Mouse (Mus musculus) erythroblast, adult 5-6 weeks (primary cell): ENCODE measurements around the gene Gm17402. TPM values are rescaled to one million over a fixed set of nuclear protein-coding genes. Genes with fewer than 3 reads are reported as not detected.
A peak's percentile ranks its signal among the peaks of the same experiment; 100 is the strongest.

ENCODE experiments used
- ATAC-seq: replicated peaks from 2 replicates; pipeline ENCODE4 v1.8.0; 2016; ENCODE audit warnings: moderate number of reproducible peaks, mild to moderate bottlenecking, moderate TSS enrichment, inconsistent platforms; ENCODE audit not compliant: poor library complexity, low FRiP score, severe bottlenecking
- total RNA-seq, 2 experiments: library from RNA; stranded (forward) in 1 of 2; stranded (reverse) in 1 of 2; fragments of 150-400 nt in 1 of 2; fragments of 200-764, 138-1000 nt in 1 of 2; gene quantifications; 2 replicates each; pipeline versions ENCODE4 v1.2.3 to v1.2.4; 2015 to 2017; ENCODE audit warnings: low replicate concordance in 2 of 2

Gm17402 gene
- total RNA-seq (2015; ENCODE audit: low replicate concordance) (not detected in 2 replicates), total RNA-seq (2017; ENCODE audit: low replicate concordance) (not detected in 2 replicates)

DNA sequence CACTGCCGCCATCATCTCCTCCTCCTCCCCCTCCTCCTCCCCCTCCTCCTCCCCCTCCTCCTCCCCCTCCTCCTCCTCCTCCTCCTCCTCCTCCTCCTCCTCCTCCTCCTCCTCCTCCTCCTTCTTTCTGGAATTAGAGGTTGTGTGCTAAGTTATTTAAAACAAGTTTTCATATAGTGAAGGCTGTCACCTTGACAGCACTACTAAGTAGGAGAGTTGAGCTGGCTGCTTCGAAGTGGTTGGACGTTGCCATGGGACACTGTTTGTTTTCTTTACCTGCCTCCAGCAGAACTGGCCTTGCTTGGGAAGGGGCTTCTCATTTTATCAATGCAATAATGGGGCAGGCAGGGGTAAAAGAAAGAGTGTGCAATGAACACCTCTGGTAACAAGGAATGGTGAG is at the start of gene Gm17402:
Gm17402 (minus strand) TSS at position 101 of the 400 bp plus-strand sequence.
- no peak for ATAC-seq

DNA sequence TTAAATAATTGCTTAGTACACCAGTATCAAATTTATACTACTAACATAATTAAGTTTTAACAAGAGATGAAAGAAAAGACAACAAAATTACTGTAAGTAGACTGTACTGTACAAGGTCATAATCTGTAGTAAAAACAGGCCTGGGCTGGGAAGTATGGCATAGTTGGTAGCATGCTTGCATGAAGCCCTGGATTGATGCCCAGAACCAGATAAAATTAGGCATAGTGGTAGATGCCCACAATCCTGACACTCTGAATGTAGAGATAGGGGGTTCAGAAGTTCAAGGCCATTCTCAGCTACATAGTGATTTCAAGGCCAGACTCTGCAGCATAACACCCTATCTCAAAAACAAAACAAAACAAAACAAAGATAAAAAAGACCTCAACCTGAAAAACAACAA is 3.3 kb upstream of the Gm17402 start:
- ATAC-seq: no peak

DNA sequence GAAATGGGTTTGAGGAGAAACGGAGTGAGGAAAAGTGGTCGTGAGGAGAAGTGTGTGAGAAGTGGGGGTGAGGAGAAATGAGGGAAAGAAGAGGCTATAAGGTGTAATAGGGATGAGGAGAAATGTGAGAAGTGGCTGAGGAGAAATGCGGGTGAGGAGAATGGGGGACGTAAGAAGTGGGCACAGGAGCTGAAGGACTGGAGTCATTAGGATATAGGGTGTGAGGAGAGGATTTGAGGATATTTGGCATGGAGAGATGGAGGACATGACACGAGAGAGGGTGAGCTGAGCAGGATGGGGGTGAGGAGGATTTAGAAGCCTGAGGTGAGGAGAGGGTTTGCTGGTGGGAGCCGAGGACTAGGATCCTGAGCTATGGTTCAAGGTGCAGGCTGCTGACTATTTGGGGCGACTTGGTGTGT is 594 bp downstream of the Gm17402 start:
- ATAC-seq: no peak

DNA sequence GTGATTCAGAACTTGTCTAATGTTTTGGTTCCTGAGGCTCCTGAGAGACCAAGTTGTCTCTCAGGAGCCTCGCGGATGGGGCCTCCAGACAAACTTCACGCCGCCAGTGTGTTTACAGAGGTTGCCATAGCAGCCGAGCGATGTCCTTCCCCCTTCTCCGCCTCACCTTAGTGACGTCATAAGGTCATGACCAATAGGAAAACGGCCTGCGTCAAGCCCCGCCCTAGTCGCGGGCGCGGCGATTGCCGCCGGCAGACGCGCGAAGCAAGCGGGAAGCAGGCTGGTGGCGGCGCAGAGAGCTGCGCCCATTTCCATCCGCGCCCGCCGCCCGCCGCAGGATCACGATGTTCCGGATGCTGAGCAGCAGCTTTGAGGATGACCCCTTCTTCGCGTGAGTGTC is 1.1 kb downstream of the Gm17402 start, which contains the start of gene Mlf1:
Mlf1 (plus strand) TSS at position 226 of the 400 bp plus-strand sequence.
- peak; percentile 57 for ATAC-seq

DNA sequence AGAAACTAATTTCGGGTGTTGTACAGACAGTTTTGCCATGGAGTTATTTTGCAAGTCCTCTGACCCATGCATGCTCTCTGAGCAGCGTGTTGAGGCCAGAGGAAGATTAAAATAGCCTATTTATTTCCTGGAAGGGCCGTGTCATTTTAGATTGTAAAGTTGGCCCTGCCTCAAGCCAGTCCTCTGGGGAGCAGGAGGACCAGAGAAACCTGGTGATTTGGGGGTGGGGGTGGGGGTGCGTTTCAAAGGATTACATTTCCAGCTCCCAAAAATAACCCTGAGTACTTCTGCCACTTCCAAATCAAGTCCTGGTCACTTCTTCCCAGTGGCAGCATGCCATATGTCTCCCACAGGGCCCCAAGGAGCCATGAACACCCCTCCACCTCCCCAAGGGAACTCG is 2.2 kb downstream of the Gm17402 start:
- no peak for ATAC-seq

DNA sequence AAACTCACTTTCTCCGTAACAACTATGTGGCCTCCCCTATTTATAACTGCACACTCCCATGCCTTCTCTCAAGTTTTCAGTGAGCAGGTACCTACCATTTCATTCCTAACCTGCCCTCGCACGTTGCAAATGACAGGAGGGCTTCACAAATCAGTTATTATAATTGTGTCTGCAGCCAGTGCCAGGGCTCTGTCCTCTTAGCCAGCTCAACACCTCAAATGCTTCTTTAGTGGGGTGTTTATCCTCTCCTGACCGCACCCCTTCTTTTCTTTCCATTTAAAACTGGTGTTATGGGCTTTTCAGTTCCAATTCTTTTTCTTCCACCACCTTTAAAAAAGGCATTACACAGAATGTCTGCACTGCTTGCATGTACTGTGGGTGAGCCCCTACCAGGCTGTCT is 2.8 kb downstream of the Gm17402 start:
- ATAC-seq: no peak

DNA sequence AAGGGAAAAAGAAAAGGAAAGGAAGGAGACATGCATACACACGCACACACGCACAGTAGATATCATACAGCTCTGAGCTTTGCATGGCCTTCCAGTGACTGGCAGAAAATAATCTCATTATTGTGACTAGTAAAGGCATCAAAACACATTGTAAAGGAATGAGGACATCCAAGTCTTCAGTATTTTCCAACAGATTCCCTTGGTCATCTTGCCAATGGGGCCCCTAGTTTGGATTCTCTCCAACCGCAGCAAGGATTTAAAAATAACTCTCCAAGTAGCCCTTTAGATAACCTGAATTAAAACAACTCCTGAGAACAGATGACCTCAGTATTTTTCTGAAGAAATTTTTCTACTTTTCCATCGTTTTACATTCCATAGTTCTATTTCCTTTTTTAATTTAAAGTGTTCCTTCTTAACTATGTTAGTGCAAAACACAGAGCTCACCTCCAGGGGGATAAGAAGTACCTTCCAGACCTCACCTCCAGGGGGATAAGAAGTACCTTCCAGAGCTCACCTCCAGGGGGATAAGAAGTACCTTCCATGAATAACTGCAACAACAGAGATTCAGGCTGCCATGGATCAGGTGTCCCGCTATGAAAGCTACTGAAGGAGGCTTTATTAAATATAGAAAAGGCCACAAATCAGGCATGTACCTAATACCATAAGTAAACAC is 5.4 kb downstream of the Gm17402 start:
- no peak for ATAC-seq

DNA sequence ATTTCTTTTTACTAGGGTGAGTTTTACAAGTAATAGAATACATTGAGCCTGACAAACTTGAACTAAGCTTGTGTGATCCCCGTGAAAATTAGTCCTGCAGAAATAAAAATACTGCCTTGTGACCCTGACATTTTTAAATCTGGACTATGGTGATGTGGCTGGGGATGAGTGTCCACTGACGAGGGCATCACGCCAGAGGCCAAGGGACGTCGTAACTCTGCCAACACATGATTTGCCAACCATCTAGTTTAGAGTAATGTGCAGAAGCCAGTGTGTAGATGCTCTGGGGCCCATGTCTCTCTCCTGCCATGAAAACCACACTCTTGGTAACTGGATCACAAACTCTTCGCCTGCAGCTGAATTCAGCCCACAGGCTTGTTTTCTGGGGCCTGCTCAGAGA is 7.5 kb downstream of the Gm17402 start:
- no peak for ATAC-seq

DNA sequence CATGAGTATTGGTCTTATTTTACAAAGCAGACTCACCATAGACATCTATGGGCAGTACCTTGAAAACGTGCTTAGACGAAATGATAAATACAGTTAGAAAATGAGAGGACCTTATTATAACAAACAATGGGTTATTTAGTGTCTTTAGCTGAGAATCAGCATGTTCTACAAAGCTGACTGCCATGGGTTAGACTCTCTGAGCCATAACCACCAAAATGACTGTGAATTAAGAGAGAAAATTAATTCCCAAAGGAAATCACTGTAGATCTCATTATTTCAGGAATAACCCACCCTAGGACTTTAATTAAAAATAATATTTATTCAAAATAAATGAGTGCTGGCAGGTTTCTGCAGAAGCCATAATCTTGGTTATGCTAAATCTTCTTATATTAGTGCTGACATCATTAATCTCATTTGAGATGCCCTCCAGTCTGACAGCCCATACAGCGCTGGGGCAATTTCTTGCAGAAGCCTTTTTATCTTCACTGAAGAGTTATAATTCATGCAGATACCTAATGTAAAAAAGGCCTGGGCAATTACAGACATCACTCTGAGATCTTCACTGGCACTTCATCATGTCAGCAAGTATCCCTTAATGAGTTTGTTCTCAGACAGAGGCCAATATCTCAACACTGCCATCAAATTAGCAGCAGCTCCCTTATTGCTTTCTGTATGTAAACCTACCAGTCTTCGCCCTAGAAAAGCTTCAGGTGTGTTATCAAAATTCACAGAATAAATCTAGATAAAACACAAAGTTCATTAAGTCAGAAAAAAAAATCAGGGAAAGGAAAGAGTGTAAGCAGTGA is 8.7 kb downstream of the Gm17402 start:
- ATAC-seq: no peak

DNA sequence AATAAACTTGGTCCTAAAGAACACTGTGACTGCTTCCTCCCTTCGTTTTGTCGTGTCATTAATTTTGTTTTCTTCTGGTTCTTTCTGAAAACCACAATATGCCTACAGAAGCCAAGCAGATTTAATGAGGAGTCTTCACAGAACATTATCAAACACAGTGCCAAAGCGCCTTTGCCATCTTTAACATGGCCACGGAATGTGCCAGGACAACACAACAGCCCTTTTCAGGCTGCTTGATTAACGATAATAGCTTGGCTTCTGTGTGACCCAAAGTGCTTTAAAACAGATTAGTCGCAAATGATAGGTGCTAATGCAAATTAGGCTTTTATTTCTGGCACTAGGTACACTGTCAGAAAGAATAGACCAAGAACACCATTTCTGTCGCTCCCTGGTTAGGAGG is 16.6 kb downstream of the Gm17402 start:
- no peak for ATAC-seq

DNA sequence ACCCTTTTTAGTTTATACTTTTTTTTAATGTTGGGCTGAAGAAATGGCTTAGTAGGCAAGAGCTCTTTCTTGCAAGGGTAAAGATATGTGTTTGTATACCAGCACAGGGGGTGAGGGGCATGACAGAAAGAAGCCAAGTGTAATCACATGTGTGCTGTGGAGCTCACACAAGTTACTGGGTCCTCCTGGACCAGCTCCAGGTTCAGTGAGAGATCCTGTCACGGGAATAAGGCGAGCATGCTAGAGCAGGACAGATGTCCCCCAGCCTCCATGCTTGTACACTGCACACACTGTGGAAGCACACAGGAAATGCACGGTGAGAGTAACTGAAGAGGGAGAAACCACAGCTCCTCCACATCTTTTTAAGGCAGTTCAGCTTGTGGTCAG is 22.2 kb downstream of the Gm17402 start:
- ATAC-seq: no peak

DNA sequence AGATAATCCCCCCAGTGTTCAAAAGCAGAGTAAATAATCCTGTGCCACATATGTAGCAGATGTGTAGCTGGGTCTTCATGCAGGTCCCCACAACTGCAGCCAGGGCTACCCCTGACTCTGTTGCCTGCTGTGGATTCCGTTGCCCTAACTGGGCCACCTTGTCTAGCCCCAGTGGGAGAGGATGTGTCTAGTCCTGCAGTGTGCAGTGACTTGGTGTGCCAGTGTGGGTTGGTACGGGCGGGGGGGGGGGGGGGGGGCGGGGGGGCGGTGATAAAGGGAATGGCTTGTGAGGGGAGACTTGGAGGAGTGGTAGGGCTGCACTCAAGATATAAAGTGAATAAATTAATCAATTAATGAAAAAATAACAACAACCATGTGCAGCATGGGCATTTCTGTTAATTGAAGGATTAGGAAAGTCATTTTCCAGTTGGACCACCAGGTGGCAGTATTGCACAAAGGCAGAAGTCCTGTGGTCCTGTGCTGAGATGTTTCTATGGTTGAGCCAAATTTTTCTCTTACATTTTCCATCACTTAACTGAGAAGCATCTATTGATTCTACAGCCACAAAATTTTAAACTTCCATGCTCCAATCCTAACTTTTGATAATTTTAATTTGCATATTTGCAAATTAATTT is 22.7 kb downstream of the Gm17402 start:
- ATAC-seq: no peak

DNA sequence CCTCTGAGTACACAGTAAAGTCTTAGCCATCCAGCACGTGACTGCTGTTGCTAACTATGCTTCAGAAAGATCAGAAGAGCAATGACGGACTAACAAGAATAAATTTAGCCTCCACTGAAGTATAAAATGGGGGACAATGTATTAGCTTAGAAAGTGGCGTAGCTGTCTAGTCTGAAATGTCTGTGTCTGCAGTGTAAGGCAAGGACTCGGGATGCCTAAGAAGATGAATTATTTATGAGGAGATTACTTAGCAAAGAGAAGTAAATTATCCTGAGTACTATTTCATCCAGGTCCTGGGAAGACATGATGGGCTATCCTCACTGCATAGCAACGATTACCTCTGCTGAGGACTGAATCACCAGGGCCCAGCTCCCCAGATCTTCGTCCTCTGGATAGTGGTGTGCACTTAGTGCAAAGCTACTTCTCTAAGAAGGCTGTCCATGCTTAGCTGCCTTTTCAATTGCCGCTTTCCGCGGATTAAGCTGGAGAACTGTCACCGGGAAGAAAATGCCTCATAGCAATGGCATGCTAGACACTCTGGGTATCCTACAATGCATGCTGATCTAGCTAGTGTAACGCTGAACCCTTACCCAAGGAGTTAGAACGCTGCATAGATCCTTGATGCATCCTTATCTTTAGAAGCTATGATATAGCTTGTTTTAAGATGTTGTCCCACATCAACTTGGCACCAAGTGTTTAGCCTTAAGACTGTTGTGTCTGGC is 23.4 kb downstream of the Gm17402 start:
- ATAC-seq: no peak

DNA sequence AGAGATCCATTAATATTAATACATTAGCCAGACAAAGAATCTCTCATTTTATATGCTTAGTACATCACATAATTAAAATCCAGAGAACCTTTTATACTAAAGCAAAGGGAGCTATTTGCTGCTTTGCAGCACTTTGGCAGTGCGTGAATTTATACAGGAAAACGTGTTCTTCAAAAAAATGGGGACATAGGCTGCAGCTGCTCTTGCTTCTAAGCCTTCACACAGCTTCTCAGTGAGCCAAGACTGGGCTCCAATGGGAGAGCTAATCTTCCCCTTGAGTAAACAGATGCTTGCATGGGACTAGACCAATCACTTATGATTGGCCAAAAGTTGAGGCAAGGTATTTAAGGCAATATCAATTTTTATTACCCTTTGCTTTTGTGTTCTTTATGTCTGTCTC is 28.3 kb downstream of the Gm17402 start:
- ATAC-seq: no peak

DNA sequence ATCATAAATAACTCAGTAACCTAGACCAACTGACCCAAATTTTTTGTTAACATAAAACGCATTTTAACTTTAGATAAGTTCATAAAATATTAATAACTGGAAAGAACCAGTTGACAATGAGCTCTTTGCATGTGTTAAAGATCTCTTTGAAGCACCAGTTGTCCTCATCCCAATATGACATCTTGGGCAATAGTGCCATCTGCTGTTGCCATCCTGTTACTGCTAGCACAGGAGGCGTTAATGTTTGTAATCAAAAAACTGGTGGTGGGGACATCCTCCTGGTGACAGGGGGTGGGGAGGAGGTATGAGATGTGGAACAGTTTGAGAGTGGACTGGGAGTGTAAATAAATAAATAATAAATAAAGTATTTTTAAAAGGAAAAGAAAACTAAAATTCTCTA is 30.4 kb downstream of the Gm17402 start:
- no peak for ATAC-seq

DNA sequence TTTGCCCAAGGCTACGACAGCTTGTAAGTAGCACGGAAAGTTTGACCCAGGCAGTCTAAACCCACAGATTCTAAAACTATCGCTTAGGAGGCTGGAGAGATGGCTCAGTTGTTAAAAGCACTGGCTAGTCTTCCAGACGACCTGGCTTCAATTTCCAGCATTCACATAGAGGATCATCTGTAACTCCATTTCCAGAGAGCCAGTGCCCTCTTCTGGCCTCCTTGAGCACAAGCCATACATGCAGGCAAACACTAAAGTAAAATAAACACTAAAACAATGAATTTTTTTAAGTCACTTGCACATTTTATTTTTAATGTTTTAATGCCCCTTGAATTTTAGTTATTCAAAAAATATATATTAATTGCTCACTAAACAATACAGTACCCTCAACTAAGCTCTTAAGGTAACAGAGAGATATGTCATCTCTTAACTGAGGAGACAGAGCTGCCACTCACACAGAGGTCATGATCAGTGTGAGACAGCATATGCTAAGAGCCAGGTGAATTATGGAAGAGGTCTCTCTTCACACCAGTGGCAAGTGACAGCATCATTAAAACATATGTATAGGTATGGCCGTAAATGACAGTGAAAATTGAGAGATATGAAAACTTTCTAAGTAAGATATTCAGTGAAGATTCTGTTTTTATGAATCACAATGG is 31.8 kb downstream of the Gm17402 start:
- ATAC-seq: no peak

DNA sequence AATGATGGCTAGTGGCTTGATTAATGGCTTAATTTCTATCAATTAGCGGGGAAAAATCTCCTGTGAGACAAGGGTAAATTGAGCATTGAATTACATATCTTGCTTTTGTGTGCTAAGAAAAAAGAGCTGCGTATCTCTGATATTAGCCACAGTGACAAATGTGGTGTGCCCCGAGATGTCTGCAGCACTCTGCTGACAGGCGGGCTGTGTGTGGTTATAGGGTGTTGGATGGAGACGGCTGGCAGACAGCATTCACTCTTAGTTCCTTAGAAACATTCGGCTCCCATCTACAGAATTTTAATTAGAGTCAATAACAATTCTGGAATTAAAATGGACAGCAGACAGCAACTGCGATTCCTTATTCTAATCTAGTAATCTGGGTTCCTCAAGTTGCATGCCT is 34.0 kb downstream of the Gm17402 start:
- ATAC-seq: no peak

DNA sequence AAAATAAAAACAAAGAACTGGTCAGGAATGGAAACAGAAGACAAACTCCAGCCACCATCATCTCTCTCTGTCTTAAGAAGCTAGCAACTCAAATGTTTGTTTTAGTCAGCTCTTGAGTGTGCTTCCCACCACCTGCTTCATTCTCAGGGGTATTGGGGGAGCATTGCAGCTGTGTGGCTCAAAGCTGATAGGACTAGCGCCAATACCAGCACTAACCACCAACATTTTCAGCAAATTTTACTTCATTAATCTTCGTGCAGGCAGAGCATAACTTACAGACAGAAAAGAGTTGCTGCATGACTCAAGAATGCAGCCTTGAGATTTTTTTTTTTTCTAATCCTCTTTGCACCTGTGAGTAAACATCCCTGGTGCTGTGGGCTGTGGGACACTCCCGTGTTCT is 35.4 kb downstream of the Gm17402 start:
- no peak for ATAC-seq

DNA sequence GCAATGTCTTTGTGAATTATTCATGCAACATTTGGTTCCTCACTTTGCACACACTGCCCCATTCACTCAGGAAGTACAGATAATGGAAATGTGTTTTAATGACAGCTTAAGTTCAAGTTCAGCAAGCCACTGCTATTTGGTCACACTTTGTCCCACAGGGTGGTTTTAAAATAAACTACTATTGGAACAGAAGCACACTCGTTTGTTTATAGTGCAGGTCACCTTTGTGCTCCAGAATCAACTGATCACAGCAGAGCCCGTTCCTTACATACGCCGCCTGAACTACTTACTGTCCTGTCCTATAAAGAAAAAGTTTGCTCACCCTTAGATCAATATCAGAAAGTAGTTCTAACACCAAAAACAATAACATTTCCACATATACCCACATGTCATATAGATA is 52.5 kb downstream of the Gm17402 start:
- ATAC-seq: no peak
